Mouse (Mus musculus) inflammation-experienced regulatory T-cells, adult 6 months (primary cell): ENCODE results near the gene Ccnt1. TPM values are rescaled to one million over a fixed set of nuclear protein-coding genes. Genes with fewer than 3 reads are reported as not detected.
"Not testable (repeated sequence)": the region's sequence is repeated elsewhere in the genome, so short reads cannot be mapped to it uniquely, and the experiment has no call there.

Experiments used
- ATAC-seq: one replicate; pipeline ENCODE4 v1.8.0; 2017
- polyA plus RNA-seq, 3 experiments: library from polyadenylated mRNA; unstranded; fragments of 100-300 nt; shearing (Covaris generic); gene quantifications; one replicate each; pipeline ENCODE4 v1.2.1; 2017

The Ccnt1 gene
- polyA plus RNA-seq, 3 experiments from 2014 or later, result 69.3 to 99.2 (median 86.3) TPM

DNA sequence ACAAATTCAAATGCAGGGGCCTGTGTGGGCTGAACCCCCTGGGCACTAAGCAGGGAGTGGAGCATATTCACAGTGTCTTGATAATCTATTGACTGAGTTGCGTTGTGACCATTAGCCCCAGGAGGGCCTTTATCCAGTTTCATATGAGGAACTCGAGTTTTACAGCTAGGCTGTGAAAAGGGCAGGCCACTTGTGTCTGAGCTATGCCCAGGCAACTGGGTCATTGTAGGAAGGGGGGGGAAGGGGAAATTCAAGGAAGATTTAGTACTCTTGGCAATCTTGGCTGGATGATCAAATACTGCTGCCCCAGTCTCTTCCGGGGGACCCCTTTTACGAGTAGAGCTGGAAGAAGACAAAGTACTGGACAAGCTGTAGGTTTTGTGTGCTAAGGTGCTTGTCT, 27.4 kb downstream of the Ccnt1 start:
- ATAC-seq, result no peak

DNA sequence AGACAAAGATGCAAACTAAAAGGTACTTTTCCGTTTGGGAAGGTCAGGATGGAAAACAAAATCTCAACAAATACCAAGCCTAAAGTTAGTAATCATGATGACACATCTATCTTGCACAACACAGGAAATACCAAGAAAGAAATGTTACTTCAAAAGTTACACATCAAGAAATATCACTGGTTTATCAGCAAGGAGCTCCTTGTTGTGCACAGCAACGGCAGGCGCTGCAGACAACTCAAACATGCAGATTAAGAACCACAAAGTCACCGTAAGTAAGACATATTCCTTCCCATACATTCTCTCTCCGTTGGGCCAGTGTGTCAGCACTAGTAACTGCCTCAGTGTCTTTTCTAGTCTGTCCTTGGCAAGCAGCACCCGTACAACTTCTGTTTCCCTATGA, 29.7 kb downstream of the Ccnt1 start:
- no peak for ATAC-seq

DNA sequence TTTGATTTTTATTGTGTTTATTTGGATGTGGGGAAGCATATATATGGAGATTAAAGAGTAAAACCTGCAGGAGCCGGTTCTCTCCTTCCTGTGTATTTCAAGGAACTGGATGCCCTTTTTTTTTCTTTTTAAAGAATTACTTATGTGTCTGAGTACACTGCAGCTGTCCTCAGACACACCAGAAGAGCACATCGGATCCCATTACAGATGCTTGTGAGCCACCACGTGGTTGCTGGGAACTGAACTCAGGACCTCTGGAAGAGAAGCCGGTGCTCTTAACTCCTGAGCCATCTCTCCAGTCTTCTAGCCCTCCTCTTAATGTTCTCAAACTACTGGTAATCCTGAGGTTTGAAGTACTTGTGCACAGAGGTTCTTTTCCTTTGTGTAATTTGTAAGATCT, 32.8 kb downstream of the Ccnt1 start:
- ATAC-seq, result no peak

DNA sequence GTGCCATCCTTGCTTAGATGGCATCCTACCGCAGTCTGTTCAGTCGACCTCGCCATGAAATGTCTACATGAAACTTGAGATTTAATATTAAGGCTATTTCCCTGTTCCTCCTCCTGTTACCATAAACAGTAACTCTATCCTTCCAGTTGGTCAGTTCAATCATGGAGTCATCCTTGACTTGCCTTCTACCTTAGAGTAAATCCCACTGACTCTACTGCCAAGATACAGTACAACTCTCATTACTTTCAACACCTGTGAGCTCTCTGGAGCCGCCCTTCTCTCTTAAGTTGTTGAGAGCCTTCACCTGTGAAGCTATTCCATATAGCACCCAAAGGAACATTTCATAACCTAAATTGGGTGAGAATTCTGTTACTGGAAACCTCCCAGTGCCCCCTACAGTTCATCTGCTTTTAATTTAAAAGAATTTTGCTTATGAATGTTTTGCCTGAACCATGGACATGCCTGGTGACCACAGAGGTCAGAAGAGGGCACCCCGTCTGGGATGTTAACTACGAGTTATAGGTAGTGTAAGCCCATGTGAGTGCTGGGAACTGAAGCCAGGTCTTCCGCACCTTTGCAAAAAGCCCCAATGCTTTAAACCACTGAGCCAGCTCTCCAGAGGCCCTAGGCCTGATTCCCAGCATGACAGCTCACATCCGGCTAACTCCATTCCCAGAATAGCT, 33.8 kb downstream of the Ccnt1 start:
- no peak for ATAC-seq

DNA sequence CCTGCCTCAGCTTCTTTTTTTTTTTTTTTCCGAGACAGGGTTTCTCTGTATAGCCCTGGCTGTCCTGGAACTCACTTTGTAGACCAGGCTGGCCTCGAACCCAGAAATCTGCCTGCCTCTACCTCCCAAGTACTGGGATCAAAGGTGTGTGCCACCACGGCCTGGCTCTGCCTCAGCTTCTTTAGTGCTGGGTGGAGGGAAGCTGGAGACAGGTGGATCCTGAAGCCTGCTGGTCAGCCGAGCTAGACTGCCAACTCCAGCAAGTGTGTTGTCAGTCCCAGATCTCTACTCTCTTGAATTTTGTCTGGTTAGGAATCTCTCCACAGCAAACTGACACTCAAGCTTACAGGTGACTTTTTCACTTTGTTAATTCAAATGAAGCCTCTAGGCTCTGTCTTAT, 34.8 kb downstream of the Ccnt1 start:
- ATAC-seq, result no peak

DNA sequence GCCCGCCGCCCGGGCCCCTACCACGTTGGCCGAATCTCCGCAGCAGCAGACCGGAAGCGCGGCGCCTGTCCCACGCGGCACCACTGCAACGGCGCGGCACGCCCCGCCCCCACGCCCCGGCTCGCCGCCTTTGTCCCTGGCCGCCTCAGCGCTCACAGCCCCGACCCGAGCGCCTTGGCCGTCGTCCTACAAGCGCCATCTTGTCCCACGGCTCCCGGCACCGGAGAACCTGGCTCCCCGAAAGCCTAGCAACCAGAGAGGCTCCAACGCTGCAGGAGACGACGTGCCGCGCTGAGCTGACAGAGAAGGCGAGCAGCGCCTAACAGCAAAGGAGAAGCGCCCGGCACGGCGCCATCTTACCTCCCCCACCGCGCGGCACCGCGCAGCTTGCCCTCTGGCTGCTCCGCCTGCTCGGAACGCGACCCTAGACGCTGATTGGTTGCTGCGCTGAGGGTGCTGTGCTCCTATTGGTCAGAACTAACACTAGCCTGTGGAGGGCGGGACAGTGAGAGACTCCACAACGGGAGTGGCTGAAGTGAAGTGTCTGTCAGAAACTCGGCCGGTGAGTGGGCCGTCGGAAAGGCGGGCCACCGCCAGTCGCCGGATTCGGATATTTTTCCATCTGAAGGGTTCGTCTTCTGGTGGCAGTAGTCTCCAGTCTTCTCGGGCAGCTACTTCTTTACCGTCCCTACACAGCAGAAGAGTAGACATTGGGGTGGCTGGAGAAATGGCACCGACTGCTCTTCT, 36.7 kb downstream of the Ccnt1 start, which contains the start of gene Kansl2:
Gene Kansl2 (minus strand): TSS at position 384 of the 747 bp plus-strand sequence.
- ATAC-seq, result peak; percentile 99

DNA sequence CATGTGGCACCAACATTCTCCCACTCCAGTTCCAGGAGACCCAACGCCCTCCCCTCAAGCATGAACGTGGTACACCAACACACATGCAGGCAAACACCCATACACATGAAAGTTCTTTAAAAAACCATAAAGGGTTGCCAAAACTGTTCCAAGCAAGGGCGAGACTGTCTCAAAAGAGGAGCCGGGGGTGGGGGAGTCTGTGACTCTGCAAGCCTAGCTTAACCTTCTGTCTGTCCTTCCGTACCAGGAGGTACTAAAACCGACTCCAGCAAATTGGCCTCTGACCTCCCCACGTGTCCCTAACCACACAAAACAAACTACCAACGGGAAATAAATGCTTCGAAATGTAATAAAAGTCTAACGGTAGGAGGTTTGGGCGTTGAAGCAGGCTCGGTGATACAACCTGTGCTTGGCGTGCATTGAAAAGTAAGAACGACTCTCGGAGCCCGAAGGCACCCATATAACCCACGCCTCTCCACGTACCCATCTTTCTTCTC, 37.6 kb downstream of the Ccnt1 start:
- no peak for ATAC-seq

DNA sequence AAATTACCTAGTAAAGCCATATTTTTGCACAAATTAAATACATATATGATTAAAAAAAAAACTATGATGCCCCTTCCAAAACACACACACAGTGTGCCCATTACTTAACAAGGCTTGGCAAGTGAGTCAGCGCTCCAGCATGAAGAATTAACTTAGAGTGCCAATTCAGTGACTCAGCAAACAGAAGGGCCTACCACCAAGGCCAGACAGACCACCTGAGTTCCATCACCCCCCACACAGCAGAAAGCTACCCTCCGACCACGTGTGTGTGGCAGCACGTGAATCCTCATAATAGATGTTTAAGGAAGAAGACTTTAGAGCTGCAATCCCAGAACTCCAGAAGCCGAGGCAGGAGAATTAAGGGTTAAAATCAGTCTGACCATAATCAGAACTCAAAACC, 38.4 kb downstream of the Ccnt1 start:
- ATAC-seq, result no peak

DNA sequence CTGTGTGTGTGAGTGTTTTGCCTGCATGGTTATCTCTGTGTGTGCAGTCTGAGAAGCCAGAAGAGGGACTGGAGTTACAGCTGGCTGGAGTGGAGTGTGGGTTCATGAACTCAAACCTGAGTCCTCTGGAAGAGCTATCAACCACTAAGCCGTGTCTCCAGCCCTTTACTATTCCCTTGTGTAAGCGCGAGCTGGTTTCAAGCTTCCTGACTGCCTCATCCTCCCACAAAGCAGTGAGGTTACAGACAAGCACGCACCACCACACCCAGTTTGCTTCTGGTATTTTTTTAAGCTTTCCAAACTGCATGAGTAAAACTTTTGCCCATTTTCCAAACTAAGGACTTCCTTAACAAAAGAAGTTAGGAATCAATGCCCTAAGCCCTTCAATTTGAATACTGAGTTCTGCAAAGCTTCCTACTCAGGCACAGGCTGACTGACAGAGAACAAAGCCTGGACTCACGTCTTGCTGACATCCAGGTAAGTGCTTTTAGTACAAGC, 42.6 kb downstream of the Ccnt1 start:
- no peak for ATAC-seq

DNA sequence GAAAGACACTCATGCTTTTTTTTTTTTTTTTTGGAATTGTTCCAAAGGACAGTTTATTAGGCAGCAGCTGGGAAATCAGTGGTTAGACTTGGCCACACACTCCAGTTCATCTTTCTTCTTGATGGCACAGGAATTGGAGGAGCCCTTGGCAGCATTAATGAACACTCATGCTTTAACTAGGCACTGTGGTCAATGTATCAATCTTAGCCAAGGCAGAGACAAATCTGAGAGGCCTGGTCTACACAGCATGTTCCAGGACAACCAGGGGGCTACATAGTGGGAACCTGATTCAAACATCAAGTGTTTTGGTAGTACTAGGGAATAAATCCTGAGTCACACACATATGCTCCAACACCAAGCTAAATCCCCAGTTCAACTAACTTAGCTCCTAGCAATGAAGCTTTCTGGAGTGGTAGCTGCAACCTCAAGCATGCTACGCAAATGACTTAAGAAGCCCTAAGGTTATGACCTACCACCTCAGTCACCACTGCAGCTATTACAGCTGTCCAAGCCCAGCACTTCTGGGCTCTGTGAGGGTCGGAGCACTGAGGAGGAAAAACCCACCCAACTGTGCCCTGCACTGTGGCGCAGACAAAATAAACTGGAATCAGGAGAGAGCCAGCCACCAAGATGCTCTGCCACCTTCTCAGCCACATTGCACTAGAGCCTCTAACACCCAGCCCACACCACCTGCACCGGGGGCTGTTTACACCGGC, 43.5 kb downstream of the Ccnt1 start:
- ATAC-seq, result no peak

DNA sequence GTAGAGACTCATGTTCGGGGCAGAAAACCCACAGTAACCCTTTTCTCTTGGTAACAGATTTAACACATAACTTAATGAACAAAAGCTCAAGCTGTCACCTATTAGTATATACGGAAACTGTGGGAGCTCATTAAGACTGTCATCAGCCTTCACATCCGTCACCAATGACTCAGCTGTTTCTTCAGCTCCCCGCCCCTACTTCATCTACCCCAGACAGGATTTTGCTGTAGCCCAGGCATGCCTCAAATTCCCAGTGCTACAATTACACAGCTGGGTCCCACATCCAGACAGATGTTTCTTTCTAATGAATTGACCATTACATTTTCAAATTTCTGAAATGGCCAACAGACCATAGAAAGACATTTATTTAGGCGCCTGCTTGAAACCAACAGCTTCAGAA, 44.7 kb downstream of the Ccnt1 start:
- no peak for ATAC-seq

DNA sequence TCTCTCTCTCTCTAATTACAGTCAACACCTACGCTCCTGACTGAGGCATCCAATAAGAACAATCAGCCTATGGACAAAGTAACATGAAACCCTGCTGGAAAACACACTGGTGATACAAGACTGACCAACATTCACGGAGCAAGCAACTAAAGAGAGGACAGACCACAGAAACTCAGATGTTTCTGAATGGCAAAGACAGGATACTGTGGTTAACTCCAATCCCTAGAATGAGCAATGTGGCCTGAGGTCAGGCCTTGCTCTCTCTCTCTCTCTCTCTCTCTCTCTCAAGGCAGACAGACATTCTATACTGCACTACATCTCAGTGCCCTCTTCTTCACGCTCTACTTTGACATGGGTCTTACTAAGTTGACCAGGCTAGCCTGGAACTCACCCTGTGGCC, 49.5 kb downstream of the Ccnt1 start:
- ATAC-seq, result no peak

DNA sequence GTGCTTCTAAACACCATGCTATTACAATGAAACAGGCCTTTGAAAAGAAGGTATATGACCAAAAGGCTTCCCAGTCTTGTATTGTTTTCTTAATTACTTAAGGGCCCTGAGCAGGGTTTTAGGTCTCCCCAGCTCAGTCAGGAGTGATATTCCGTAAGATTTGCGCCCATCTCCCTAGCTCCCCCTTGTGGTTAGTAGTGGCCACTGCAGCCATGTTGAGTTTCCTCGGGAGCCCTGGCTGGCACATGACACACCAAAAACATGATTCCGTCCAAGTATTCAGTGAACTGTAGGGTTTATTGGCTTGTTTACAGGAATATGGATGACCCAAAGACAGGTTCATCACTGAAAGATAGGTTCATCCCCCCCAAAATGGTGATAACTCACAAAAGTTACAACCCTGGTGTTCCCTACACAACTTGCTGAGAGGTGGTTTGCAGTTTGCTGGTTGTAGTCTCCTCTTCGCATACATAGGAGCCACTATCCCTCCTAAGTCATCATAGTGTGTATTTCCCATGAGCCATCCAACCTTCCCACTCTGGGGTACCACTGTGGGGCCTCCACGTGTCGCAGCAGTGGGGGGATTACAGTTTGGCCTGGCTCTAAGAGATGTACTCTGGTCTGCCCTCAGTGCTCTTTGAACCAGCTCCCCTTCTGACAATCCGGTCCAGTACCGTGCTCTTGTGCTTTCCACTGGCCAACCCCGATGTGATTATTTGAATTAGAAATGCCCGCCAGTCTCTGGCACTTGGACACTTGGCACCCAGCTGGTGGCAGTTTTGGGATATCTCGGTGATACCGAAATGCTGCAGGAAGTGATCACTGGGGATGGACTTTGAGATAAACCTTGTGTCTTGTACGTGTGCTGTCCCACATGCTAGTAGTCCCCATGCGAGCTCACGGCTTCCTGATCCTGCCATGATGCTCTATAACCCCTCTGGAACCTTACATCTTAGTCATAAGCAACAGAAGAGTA, 53.1 kb downstream of the Ccnt1 start:
- ATAC-seq, result peak; percentile 25

DNA sequence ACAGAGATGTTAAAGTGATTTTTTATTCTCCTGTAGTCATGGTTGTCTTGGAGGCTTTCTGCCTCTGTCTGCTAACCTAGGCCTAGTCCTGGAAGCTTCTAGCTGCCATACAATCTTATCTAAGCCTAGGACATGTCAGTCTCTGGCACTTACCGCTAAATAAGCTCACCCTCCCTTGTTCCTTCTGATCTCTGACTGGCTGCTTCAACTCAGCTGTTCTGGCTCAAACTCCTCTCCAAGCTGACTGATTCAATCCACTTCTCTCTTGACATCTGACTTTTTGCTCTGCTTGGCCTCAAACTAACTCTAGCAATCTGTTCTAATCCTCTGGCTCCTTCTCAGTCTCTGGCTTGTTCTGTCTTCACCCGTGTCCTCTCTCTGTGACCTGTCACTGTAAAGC, 55.9 kb downstream of the Ccnt1 start:
- ATAC-seq, result not testable (repeated sequence)

DNA sequence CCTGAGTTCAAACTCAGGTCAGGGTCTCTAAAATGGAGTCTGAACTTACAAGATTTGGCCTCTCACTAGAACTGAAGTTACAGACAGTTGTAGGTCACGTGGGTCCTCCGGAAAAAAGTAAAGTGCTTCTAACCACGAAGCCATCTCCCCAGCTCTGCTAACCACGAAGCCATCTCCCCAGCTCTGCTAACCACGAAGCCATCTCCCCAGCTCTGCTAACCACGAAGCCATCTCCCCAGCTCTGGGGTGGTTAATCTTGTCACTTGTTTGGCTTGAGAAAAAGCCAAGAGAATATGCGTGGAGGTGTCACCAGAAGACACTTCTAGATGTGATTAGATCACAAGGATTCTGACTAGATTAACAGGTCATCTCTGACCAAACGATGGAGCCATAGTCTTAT, 56.6 kb downstream of the Ccnt1 start:
- ATAC-seq, result peak; percentile 67

DNA sequence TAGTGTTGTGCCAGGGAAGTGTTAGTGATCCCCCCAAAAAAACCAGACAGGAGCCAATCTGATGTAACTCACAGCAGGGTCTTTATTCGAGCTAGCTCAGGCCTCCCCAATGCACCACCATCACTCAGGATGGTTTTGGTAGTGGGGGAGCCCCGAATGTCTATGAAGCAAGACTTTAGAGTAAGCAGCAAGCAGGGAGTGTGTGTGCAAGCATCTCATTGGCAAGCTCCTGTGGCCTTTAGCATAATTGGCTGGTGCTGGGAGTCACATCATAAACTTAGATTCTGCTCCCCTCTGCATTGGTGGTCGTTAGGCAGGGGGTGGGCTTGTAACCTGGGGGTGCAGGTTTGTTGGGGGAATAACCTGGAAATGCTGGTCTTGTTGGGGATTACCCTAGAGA, 57.0 kb downstream of the Ccnt1 start:
- ATAC-seq, result peak; percentile 25

DNA sequence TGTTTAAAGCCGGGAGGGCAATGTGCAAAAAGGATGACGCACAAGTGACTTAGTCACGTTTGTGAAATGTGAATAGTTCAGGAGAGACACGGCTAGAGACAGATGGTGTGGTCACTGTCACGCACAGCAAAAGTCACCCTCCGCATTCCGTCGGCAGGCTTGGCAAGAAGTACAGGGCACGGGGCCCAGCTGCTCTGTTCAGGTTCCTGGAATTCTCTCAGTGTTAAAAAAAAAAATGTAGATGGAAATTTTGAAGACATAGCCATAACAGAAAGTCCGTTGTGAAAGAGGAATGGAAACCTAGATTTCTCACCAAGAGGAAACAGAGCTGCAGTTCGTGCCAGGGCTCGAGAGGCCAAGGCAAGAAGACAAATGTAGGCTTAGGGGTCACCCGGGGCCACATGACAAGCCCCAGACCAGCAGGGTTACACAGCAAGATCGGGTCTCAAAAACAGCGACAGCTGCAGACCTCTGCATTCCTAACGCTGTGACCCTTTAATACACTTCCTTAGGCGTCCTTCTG, 57.9 kb downstream of the Ccnt1 start:
- no peak for ATAC-seq

DNA sequence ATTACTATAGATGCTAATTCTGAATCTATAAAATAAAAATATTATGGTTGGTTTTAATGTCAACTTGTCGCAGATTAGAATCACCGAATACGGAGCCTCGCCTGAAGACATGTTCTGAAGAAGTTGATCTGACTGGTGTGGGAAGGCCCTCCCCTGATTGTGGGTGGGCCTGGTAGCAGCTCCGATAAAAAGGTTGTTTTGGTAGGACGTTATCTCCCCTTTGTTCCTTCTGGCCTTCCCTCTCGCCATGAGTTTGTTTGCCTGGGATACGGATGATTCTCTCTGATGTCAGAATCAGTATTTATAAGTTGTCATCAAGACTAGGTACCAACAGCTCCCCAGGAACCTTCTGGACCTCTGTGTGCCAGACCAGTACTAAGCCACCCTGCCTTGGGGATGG, 58.5 kb downstream of the Ccnt1 start:
- ATAC-seq, result no peak

DNA sequence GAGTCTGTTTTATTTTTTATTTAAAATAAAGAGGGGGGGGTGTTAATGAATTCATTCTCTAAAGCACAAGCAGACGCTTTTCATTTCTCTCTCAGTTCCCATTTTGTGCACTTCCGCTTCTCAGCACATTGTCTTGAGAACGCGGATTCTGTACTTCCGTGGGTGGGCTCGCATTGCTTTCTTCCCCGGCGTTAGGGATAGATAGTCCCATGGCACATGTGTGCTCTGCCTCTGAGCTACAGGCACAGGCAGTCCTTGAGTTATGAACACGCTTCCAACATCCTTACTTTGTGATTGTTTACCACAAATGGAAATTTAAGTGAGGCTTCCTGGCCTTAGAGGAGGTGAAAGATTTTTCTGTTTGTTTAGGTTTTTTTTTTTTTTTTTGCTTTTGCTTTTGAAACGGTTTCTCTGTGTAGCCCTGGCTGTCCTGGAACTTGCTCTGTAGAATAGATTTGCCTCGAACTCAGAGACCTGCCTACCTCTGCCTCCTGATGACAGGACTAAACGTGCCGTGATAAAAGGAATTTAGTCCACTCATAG, 59.3 kb downstream of the Ccnt1 start:
- ATAC-seq, result no peak

DNA sequence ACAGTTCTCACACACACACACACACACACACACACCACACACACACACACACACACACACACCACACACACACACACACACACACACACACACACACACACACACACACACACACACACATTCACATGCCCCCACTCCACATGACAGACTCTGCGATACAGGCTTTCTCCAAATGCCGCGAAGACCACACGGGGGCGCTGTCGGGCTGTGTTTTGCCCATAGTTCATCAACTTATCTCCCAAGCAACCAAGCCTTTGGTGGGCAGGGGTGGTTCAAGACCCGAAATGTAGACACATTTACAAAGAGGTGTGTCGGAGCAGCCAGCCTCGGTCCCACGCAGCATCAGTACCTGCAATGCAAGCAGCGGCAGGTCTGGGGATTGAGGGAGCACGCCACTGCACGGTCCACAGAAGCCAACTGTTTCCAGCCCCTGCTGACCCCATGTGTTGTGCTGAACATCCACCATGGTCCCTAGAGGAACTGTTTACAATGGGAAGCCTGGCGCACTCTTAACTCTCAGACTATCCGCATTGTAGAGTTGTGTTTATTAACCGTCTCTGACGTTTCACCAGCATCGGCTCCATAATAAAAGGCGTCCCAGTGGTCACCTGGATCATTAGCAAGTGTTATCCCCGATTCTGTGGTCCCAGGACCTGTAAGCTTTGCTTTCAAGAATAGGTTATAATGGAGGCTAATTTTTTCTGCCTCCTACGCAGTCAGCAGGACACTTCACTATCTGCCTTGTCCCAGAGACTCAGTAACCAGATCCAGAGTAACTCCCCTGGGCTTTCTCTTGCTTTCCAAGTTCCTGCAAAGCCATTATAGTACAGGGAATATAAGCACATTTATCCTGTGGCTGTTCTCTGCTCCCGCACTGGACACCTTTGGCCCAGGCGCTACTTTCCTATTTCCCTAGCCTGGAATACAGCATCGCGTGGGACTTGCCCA, 60.0 kb downstream of the Ccnt1 start:
- ATAC-seq, result peak; percentile 50
